Comparison of ENCODE assay signal across 16 mouse cellular contexts in the genomic region with DNA sequence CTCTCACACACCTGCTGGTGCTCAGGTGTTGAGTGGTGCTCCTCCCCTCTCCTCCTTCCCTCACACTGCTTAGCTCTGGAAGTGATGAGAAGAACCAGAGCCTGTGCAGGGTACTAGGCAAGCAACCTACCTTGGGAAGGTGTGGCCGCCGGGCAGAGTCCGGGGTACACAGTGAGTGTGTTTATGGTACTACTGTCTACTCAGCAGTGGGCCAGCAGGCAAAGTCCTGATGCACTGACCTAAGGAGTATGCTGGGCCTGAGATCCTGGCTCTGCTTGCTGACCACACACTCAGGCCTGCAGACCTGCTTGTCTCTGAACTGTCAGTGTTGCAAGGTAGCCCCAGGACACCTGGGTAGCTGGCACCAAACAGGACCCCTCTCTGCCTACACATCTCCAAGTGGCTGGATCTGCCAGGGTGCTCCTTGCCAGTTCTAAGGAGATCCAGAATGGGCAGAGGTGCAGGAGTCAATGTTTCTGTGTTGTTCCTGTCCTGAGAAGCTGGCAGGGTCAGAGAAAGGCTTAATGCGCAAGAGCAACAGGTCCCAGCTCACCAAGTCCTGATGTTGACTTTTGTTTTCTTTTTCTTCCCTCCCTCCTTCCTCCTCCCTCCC. TPM values are rescaled to one million over a fixed set of nuclear protein-coding genes. Genes with fewer than 3 reads are reported as not detected.
DNase-seq lines count a peak whose midpoint lies in the region; ATAC-seq and TF ChIP-seq lines count a peak whose summit lies in the region.
"Had no signal": no experiment of that assay in that cellular context is flagged by ENCODE, and none has a peak within 500 bp of the region (broad histone marks: within the 10 kb centered on the region; RNA-seq: fewer than 3 reads in every experiment).

No protein-coding gene starts in this region.

- no peak for TF ChIP-seq CTCF in liver, adult 2 months (IDR thresholded peaks at IDR 0.05; ENCODE audit: low read depth, low read length)
- TF ChIP-seq CTCF in liver, postnatal 0 days (IDR thresholded peaks at IDR 0.05; ENCODE audit: low read depth), result no peak
- no peak for TF ChIP-seq CTCF in intestine, postnatal 0 days (IDR thresholded peaks at IDR 0.05; ENCODE audit: low read depth)
- no peak for TF ChIP-seq CTCF in stomach, postnatal 0 days (IDR thresholded peaks at IDR 0.05; ENCODE audit: low read depth)

- no peak for ATAC-seq in liver, postnatal 0 days
- ATAC-seq in intestine, postnatal 0 days, result peak; percentile 92
- peak; percentile 22; the same call in 1 of the 2 replicates for ATAC-seq in stomach, postnatal 0 days (ENCODE audit: low FRiP score, low TSS enrichment)
- ATAC-seq: forebrain, postnatal 0 days; hindbrain, postnatal 0 days had no signal

- no peaks in the 10 kb centered on the region for H3K27me3 ChIP-seq in liver, adult 2 months (ENCODE audit: control insufficient read depth, insufficient read depth, low read length)
- H3K27me3 ChIP-seq in liver, postnatal 0 days (ENCODE audit: insufficient read depth, low read length), result no peaks in the 10 kb centered on the region
- H3K27me3 ChIP-seq in intestine, postnatal 0 days (replicated peaks; ENCODE audit: control insufficient read depth, insufficient read depth, low read length), result no peaks in the 10 kb centered on the region
- H3K27me3 ChIP-seq in stomach, postnatal 0 days (ENCODE audit: control insufficient read depth, insufficient read depth, low read length), result no peaks in the 10 kb centered on the region
- H3K27me3 ChIP-seq: embryonic facial prominence, embryonic 13.5 days; heart, embryonic 12.5 days had no signal

- peaks cover 21% of the 10 kb centered on the region for H3K4me1 ChIP-seq in liver, adult 2 months (ENCODE audit: control insufficient read depth, insufficient read depth, low read length)
- H3K4me1 ChIP-seq in liver, postnatal 0 days (ENCODE audit: insufficient read depth), result peaks cover 23% of the 10 kb centered on the region
- peaks cover 8% of the 10 kb centered on the region; the same call in 1 of the 2 replicates for H3K4me1 ChIP-seq in intestine, postnatal 0 days (replicated peaks; ENCODE audit: control insufficient read depth, insufficient read depth, low read length)
- H3K4me1 ChIP-seq in stomach, postnatal 0 days (replicated peaks; ENCODE audit: control insufficient read depth, insufficient read depth), result 0 out of 2 replicates have a peak, but pooled peaks cover 2% of the 10 kb centered on the region

- H3K36me3 ChIP-seq in liver, adult 2 months (ENCODE audit: control insufficient read depth, insufficient read depth, low read length), result no peaks in the 10 kb centered on the region
- no peaks in the 10 kb centered on the region for H3K36me3 ChIP-seq in liver, postnatal 0 days (replicated peaks; ENCODE audit: insufficient read depth, low read length)
- H3K36me3 ChIP-seq in intestine, postnatal 0 days (ENCODE audit: control insufficient read depth, insufficient read depth), result no peaks in the 10 kb centered on the region
- H3K36me3 ChIP-seq in stomach, postnatal 0 days (ENCODE audit: control insufficient read depth, insufficient read depth, low read length), result no peaks in the 10 kb centered on the region
- H3K36me3 ChIP-seq: embryonic facial prominence, embryonic 13.5 days; heart, embryonic 12.5 days had no signal

- no peak overlapping the region for H3K9ac ChIP-seq in liver, adult 2 months (ENCODE audit: low read depth, low read length)
- no peak overlapping the region for H3K9ac ChIP-seq in liver, postnatal 0 days (replicated peaks)
- no peak overlapping the region for H3K9ac ChIP-seq in intestine, postnatal 0 days (ENCODE audit: low read depth, low read length)
- H3K9ac ChIP-seq in stomach, postnatal 0 days (ENCODE audit: low read length), result no peak overlapping the region
- H3K9ac ChIP-seq: embryonic facial prominence, embryonic 13.5 days; forebrain, postnatal 0 days; heart, embryonic 12.5 days had no signal

- DNase-seq in liver, adult 2 months (ENCODE audit: extremely low read depth, low read depth, low spot score), result peak; percentile 39
- DNase-seq in liver, postnatal 0 days, result no peak
- DNase-seq in kidney, postnatal 10 days, result peak; percentile 58
- no peak for DNase-seq in stomach, postnatal 0 days (ENCODE audit: low spot score)
- no peak for DNase-seq in left cerebral cortex, adult 8-10 months (ENCODE audit: low spot score in 2 of 2)
- DNase-seq in thymus, postnatal 0 days (ENCODE audit: low spot score), result no peak
- DNase-seq in cerebellum, adult 9-11 months, result no peak
- DNase-seq: cerebellum, adult 9-10 months; forebrain, postnatal 0 days; liver; lung, adult 18-20 months; spleen, adult 18-20 months had no signal

- no peak overlapping the region for H3K4me2 ChIP-seq in liver, postnatal 0 days (ENCODE audit: low read depth, low read length)
- H3K4me2 ChIP-seq in intestine, postnatal 0 days (replicated peaks; ENCODE audit: low read depth), result no peak overlapping the region
- H3K4me2 ChIP-seq in stomach, postnatal 0 days (replicated peaks; ENCODE audit: low read depth), result no peak overlapping the region
- H3K4me2 ChIP-seq: embryonic facial prominence, embryonic 13.5 days; heart, embryonic 12.5 days had no signal

- H3K4me3 ChIP-seq in liver, adult 2 months (ENCODE audit: insufficient read depth, low read depth, low read length), result no peak overlapping the region
- no peak overlapping the region for H3K4me3 ChIP-seq in liver, postnatal 0 days (ENCODE audit: low read depth, low read length)
- no peak overlapping the region for H3K4me3 ChIP-seq in intestine, postnatal 0 days (ENCODE audit: low read depth, low read length)
- H3K4me3 ChIP-seq in stomach, postnatal 0 days (ENCODE audit: low read depth, low read length), result no peak overlapping the region
- H3K4me3 ChIP-seq: embryonic facial prominence, embryonic 13.5 days; heart, embryonic 12.5 days had no signal

- peaks cover 6% of the 10 kb centered on the region; the same call in 1 of the 2 replicates for H3K79me2 ChIP-seq in liver, adult 2 months (ENCODE audit: control insufficient read depth, insufficient read depth, low read length)

- WGBS in liver, adult 2 months, result 69% methylated on average over 4 of the region's 4 CpGs
- WGBS in liver, postnatal 0 days (ENCODE audit: insufficient replicate concordance), result 82% methylated on average over 4 of the region's 4 CpGs
- 43% methylated on average over 4 of the region's 4 CpGs for WGBS in intestine, postnatal 0 days
- WGBS in stomach, postnatal 0 days, result 72% methylated on average over 4 of the region's 4 CpGs

- no peak overlapping the region for H3K27ac ChIP-seq in liver, adult 2 months (replicated peaks; ENCODE audit: insufficient read depth, low read depth, low read length)
- H3K27ac ChIP-seq in liver, postnatal 0 days (ENCODE audit: low read depth), result no peak overlapping the region
- H3K27ac ChIP-seq in intestine, postnatal 0 days (ENCODE audit: low read depth, low read length), result peak overlapping the region; percentile 82
- no peak overlapping the region for H3K27ac ChIP-seq in stomach, postnatal 0 days (replicated peaks)
- H3K27ac ChIP-seq: embryonic facial prominence, embryonic 13.5 days; hindbrain, postnatal 0 days had no signal

- no peak for TF ChIP-seq POLR2A in liver, adult 2 months (IDR thresholded peaks at IDR 0.05; ENCODE audit: extremely low read depth, insufficient read depth, low read length)

- no peak for TF ChIP-seq EP300 in liver, postnatal 0 days (IDR thresholded peaks at IDR 0.05; ENCODE audit: low read depth)
- no peak for TF ChIP-seq EP300 in stomach, postnatal 0 days (optimal IDR thresholded peaks at IDR 0.05)

- no peaks in the 10 kb centered on the region for H3K9me3 ChIP-seq in liver, postnatal 0 days (ENCODE audit: low read length)
- H3K9me3 ChIP-seq in intestine, postnatal 0 days (ENCODE audit: control insufficient read depth), result no peaks in the 10 kb centered on the region
- H3K9me3 ChIP-seq in stomach, postnatal 0 days (ENCODE audit: control insufficient read depth, low read length), result no peaks in the 10 kb centered on the region
- H3K9me3 ChIP-seq: embryonic facial prominence, embryonic 13.5 days; heart, embryonic 12.5 days had no signal

RNA-seq across cellular contexts. Expression of gene Tacc2, which starts 57.1 kb away (rescaled TPM):
- 13.5 and 14.3 TPM in 2 replicates for total RNA-seq in liver, adult 2 months (2014; rRNA removed)
- polyA plus RNA-seq in liver, adult 2 months (2012; rRNA removed), result 8.4 and 10.0 TPM in 2 replicates
- 3.5 and 3.8 TPM in 2 replicates for polyA plus RNA-seq in liver, postnatal 0 days (2015; fragmentation: Nextera tagmentation; extraction: Ambion mirVana)
- 27.7 TPM in 2 replicates for polyA plus RNA-seq in intestine, postnatal 0 days (2015; fragmentation: Nextera tagmentation; extraction: Ambion mirVana)
- 15.6 and 17.1 TPM in 2 replicates for polyA plus RNA-seq in stomach, postnatal 0 days (2015; fragmentation: Nextera tagmentation; extraction: Ambion mirVana)
- total RNA-seq in left cerebral cortex, adult 8-10 months (2022), result 10 to 100 TPM; 64.2 to 70.3 (median 68.0) TPM
- polyA plus RNA-seq in thymus, postnatal 0 days (2015; fragmentation: Nextera tagmentation; extraction: Ambion mirVana), result 16.6 and 17.3 TPM in 2 replicates

Comparison
In these comparisons a context has a peak if more than half of its experiments do, and no peak if none do; other contexts are left out.
1. DNase-seq: peak in liver, adult 2 months (single experiment) and kidney, postnatal 10 days (single experiment); none in liver, postnatal 0 days (single experiment), stomach, postnatal 0 days (single experiment), left cerebral cortex, adult 8-10 months (0 of 2), thymus, postnatal 0 days (single experiment) and cerebellum, adult 9-11 months (single experiment).